Mouse (Mus musculus) 3134 (cell line): ENCODE data around the gene Vps8.

Source experiments
- DNase-seq: peaks from one replicate; pipeline ENCODE4 v3.0.0-alpha.2; 2011; ENCODE audit warnings: low spot score; ENCODE audit not compliant: insufficient read length; ENCODE audit errors: extremely low read depth

Vps8 gene

GRCm38 (mm10) chr16:21422645-21423545, at the start of gene Vps8:
Gene Vps8 (plus strand): TSS chr16:21423118.
- peak; percentile 99 for DNase-seq

GRCm38 (mm10) chr16:21373316-21373960, 49.5 kb upstream of the Vps8 start:
- DNase-seq: no peak

GRCm38 (mm10) chr16:21374067-21374466, 48.9 kb upstream of the Vps8 start:
- no peak for DNase-seq

GRCm38 (mm10) chr16:21375147-21375546, 47.8 kb upstream of the Vps8 start:
- no peak for DNase-seq

- DNase-seq: no peak
Measured at GRCm38 (mm10) chr16:21376316-21376715, 46.6 kb upstream of the Vps8 start.

GRCm38 (mm10) chr16:21376949-21377604, 45.8 kb upstream of the Vps8 start:
- no peak for DNase-seq

- no peak for DNase-seq
Measured at GRCm38 (mm10) chr16:21377605-21377968, 45.3 kb upstream of the Vps8 start.

- no peak for DNase-seq
Measured at GRCm38 (mm10) chr16:21381469-21381868, 41.4 kb upstream of the Vps8 start.

- peak; percentile 43 for DNase-seq
Measured at GRCm38 (mm10) chr16:21382152-21382911, 40.6 kb upstream of the Vps8 start.

GRCm38 (mm10) chr16:21385926-21386881, 36.7 kb upstream of the Vps8 start:
- no peak for DNase-seq

GRCm38 (mm10) chr16:21389316-21389715, 33.6 kb upstream of the Vps8 start:
- no peak for DNase-seq

- DNase-seq: no peak
Measured at GRCm38 (mm10) chr16:21390744-21391143, 32.2 kb upstream of the Vps8 start.

GRCm38 (mm10) chr16:21392099-21392498, 30.8 kb upstream of the Vps8 start:
- no peak for DNase-seq

- DNase-seq: peak; percentile 54
Measured at GRCm38 (mm10) chr16:21392517-21393112, 30.3 kb upstream of the Vps8 start.

GRCm38 (mm10) chr16:21395546-21395945, 27.4 kb upstream of the Vps8 start:
- no peak for DNase-seq

- DNase-seq: no peak
Measured at GRCm38 (mm10) chr16:21397681-21398080, 25.2 kb upstream of the Vps8 start.

GRCm38 (mm10) chr16:21398345-21399051, 24.4 kb upstream of the Vps8 start:
- DNase-seq: no peak

GRCm38 (mm10) chr16:21399942-21400341, 23.0 kb upstream of the Vps8 start:
- DNase-seq: no peak

GRCm38 (mm10) chr16:21402068-21402467, 20.9 kb upstream of the Vps8 start:
- DNase-seq: peak; percentile 69
